Mouse (Mus musculus) hindbrain, embryonic 14.5 days (tissue): ENCODE data around the gene Plod2. TPM values are rescaled to one million over a fixed set of nuclear protein-coding genes. Genes with fewer than 3 reads are reported as not detected.

Experiments
- ATAC-seq: fragments of 200-750 bp; cut with Nextera tagmentation; 2 replicates; pipeline ENCODE4 v1.8.0; 2017; ENCODE audit warnings: moderate number of reproducible peaks, mild to moderate bottlenecking, moderate TSS enrichment, moderate library complexity; ENCODE audit not compliant: low FRiP score
- DNase-seq: peaks from one replicate; pipeline ENCODE4 v3.0.0-alpha.2; 2015; ENCODE audit warnings: low spot score
- H3K27ac ChIP-seq: fragments of 300-500 bp; sonication (generic); 2 replicates; pipeline ENCODE4 v1.5.1; 2014; ENCODE audit warnings: mild to moderate bottlenecking, moderate library complexity
- H3K27me3 ChIP-seq: fragments of 300-500 bp; sonication (generic); 2 replicates; pipeline ENCODE4 v1.6.1; 2014; ENCODE audit warnings: mild to moderate bottlenecking, low read length, mixed read lengths; ENCODE audit not compliant: control insufficient read depth, insufficient read depth
- H3K36me3 ChIP-seq: fragments of 300-500 bp; sonication (generic); replicated peaks from 2 replicates; pipeline ENCODE4 v1.6.1; 2014; ENCODE audit not compliant: control insufficient read depth, insufficient read depth
- H3K4me1 ChIP-seq: fragments of 300-500 bp; sonication (generic); replicated peaks from 2 replicates; pipeline ENCODE4 v1.6.1; 2014; ENCODE audit warnings: antibody characterized with exemption, low read length, mixed read lengths; ENCODE audit not compliant: control insufficient read depth, insufficient read depth
- H3K4me2 ChIP-seq: fragments of 300-500 bp; sonication (generic); replicated peaks from 2 replicates; pipeline ENCODE4 v1.6.1; 2014; ENCODE audit warnings: mild to moderate bottlenecking, moderate library complexity
- H3K4me3 ChIP-seq: fragments of 300-500 bp; sonication (generic); replicated peaks from 2 replicates; pipeline ENCODE4 v1.5.1; 2014; ENCODE audit warnings: mild to moderate bottlenecking, low read length
- H3K9ac ChIP-seq: fragments of 300-500 bp; sonication (generic); 2 replicates; pipeline ENCODE4 v1.6.1; 2014
- H3K9me3 ChIP-seq: fragments of 300-500 bp; sonication (generic); 2 replicates; pipeline ENCODE4 v1.6.1; 2016; ENCODE audit warnings: low read length; ENCODE audit not compliant: control insufficient read depth
- WGBS: fragments of 180-500 bp; shearing (Covaris S2); extraction: QIAGEN DNeasy Blood & Tissue Kit; methylation state at CpG from one replicate; pipeline ENCODE4 v1.1.7; 2014; 5-methylcytosine and 5-hydroxymethylcytosine counted together
- polyA plus RNA-seq: library from polyadenylated mRNA; unstranded; fragments of >200 nt; fragmentation: Nextera tagmentation; extraction: Ambion mirVana; gene quantifications from 2 replicates; pipeline ENCODE4 v1.2.1, GENCODE M21; 2014

The Plod2 gene
- polyA plus RNA-seq, 1 experiment from 2014 or later, result 14.9 TPM

GRCm38 (mm10) chr9:92603541-92603940 is 61.5 kb downstream of the Plod2 start:
- WGBS, result 67% methylated on average over 4 of the region's 4 CpGs
- no peaks in the 10 kb centered on the region for H3K27me3 ChIP-seq
- DNase-seq, result no peak
- no peaks in the 10 kb centered on the region for H3K4me1 ChIP-seq
- H3K36me3 ChIP-seq, result no peaks in the 10 kb centered on the region; the same call in 1 of the 2 replicates
- H3K4me3 ChIP-seq, result no peak overlapping the region
- no peak overlapping the region for H3K4me2 ChIP-seq
- no peak overlapping the region for H3K27ac ChIP-seq
- H3K9me3 ChIP-seq, result no peaks in the 10 kb centered on the region
- no peak overlapping the region for H3K9ac ChIP-seq
- no peak for ATAC-seq

GRCm38 (mm10) chr9:92610628-92611267 is 68.7 kb downstream of the Plod2 start:
- DNase-seq, result peak; percentile 80
- 75% methylated on average over 9 of the region's 9 CpGs for WGBS
- no peak overlapping the region for H3K9ac ChIP-seq
- ATAC-seq, result no peak
- no peaks in the 10 kb centered on the region; the same call in 1 of the 2 replicates for H3K36me3 ChIP-seq
- no peaks in the 10 kb centered on the region for H3K27me3 ChIP-seq
- H3K27ac ChIP-seq, result no peak overlapping the region
- no peaks in the 10 kb centered on the region for H3K4me1 ChIP-seq
- H3K9me3 ChIP-seq, result no peaks in the 10 kb centered on the region
- H3K4me2 ChIP-seq, result no peak overlapping the region
- H3K4me3 ChIP-seq, result no peak overlapping the region

- no peak for ATAC-seq
- no peak overlapping the region for H3K27ac ChIP-seq
- no peak overlapping the region for H3K4me2 ChIP-seq
- no peaks in the 10 kb centered on the region for H3K9me3 ChIP-seq
- DNase-seq, result no peak
- H3K9ac ChIP-seq, result no peak overlapping the region
- H3K4me1 ChIP-seq, result no peaks in the 10 kb centered on the region
- WGBS, result 92% methylated on average over 15 of the region's 15 CpGs
- no peaks in the 10 kb centered on the region for H3K27me3 ChIP-seq
- no peaks in the 10 kb centered on the region for H3K36me3 ChIP-seq
- no peak overlapping the region for H3K4me3 ChIP-seq
Measured at GRCm38 (mm10) chr9:92612641-92613040, 70.6 kb downstream of the Plod2 start.

- DNase-seq (no peak), ATAC-seq (no peak)
- Histone ChIP-seq H3K4me1 (no peaks in the 10 kb centered on the region), H3K4me2 (no peak overlapping the region), H3K9me3 (no peaks in the 10 kb centered on the region), H3K36me3 (no peaks in the 10 kb centered on the region), H3K9ac (no peak overlapping the region), H3K27ac (no peak overlapping the region), H3K27me3 (no peaks in the 10 kb centered on the region), H3K4me3 (no peak overlapping the region)
- 70% methylated on average over 8 of the region's 8 CpGs for WGBS
Measured at GRCm38 (mm10) chr9:92613206-92613605, 71.2 kb downstream of the Plod2 start.

GRCm38 (mm10) chr9:92616418-92616817 is 74.4 kb downstream of the Plod2 start:
- Histone ChIP-seq H3K4me3 (no peak overlapping the region), H3K9ac (no peak overlapping the region), H3K4me1 (no peaks in the 10 kb centered on the region), H3K27me3 (no peaks in the 10 kb centered on the region), H3K27ac (no peak overlapping the region), H3K36me3 (no peaks in the 10 kb centered on the region), H3K9me3 (no peaks in the 10 kb centered on the region), H3K4me2 (no peak overlapping the region)
- 93% methylated on average over 2 of the region's 2 CpGs for WGBS
- ATAC-seq (no peak), DNase-seq (no peak)

- no peak for DNase-seq
- Histone ChIP-seq H3K4me3 (no peak overlapping the region), H3K27ac (no peak overlapping the region), H3K4me1 (no peaks in the 10 kb centered on the region), H3K27me3 (no peaks in the 10 kb centered on the region), H3K9me3 (no peaks in the 10 kb centered on the region), H3K4me2 (no peak overlapping the region), H3K9ac (no peak overlapping the region), H3K36me3 (no peaks in the 10 kb centered on the region)
- no peak for ATAC-seq
- 79% methylated on average over 2 of the region's 2 CpGs for WGBS
Measured at GRCm38 (mm10) chr9:92617376-92617775, 75.4 kb downstream of the Plod2 start.

- Histone ChIP-seq H3K4me3 (no peak overlapping the region), H3K36me3 (no peaks in the 10 kb centered on the region), H3K27ac (no peak overlapping the region), H3K27me3 (no peaks in the 10 kb centered on the region), H3K9me3 (no peaks in the 10 kb centered on the region), H3K9ac (no peak overlapping the region), H3K4me2 (no peak overlapping the region), H3K4me1 (no peaks in the 10 kb centered on the region)
- no peak for ATAC-seq
- WGBS, result 79% methylated on average over 1 of the region's 1 CpGs
- DNase-seq, result no peak
Measured at GRCm38 (mm10) chr9:92620088-92620487, 78.1 kb downstream of the Plod2 start.

- Histone ChIP-seq H3K36me3 (no peaks in the 10 kb centered on the region), H3K27ac (no peak overlapping the region), H3K4me3 (no peak overlapping the region), H3K9me3 (no peaks in the 10 kb centered on the region), H3K4me2 (no peak overlapping the region), H3K9ac (no peak overlapping the region), H3K4me1 (no peaks in the 10 kb centered on the region), H3K27me3 (no peaks in the 10 kb centered on the region)
- ATAC-seq (no peak), DNase-seq (no peak)
- 40% methylated on average over 3 of the region's 3 CpGs for WGBS
Measured at GRCm38 (mm10) chr9:92621246-92621645, 79.2 kb downstream of the Plod2 start.

- ATAC-seq (no peak), DNase-seq (no peak)
- no peak overlapping the region for H3K4me2 ChIP-seq
- no peak overlapping the region for H3K4me3 ChIP-seq
- no peaks in the 10 kb centered on the region for H3K36me3 ChIP-seq
- no peak overlapping the region for H3K27ac ChIP-seq
- 79% methylated on average over 2 of the region's 2 CpGs for WGBS
- H3K27me3 ChIP-seq, result no peaks in the 10 kb centered on the region
- no peak overlapping the region for H3K9ac ChIP-seq
- H3K9me3 ChIP-seq, result no peaks in the 10 kb centered on the region
- H3K4me1 ChIP-seq, result no peaks in the 10 kb centered on the region
Measured at GRCm38 (mm10) chr9:92621878-92622282, 79.9 kb downstream of the Plod2 start.

GRCm38 (mm10) chr9:92634792-92635191 is 92.8 kb downstream of the Plod2 start:
- Histone ChIP-seq H3K4me2 (no peak overlapping the region), H3K36me3 (no peaks in the 10 kb centered on the region), H3K9me3 (no peaks in the 10 kb centered on the region), H3K9ac (no peak overlapping the region), H3K27me3 (no peaks in the 10 kb centered on the region), H3K27ac (no peak overlapping the region), H3K4me3 (no peak overlapping the region), H3K4me1 (no peaks in the 10 kb centered on the region)
- ATAC-seq, result no peak
- WGBS, result 78% methylated on average over 3 of the region's 3 CpGs
- DNase-seq, result no peak
